In the genomic region with DNA sequence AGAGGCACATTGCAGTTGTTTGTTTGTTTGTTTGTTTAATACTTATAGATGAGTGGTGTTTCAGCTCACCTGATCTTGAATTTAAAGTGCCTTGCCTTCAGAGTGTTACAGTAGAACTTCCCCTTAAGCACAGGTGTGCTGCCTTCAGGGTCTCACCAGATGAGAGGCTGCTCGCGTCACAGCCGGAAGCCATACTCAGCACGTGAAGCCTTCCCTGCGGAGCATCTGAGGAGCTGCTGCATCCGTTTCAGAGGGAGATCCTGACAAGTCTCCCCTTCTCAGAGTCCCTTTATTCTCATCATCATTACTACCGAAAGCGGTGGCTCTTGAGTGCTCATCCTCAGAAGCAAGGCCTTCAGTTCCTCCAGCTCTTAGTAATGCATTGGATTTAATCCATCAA, we compare ENCODE assay signal across 19 mouse cellular contexts.
DNase-seq lines count a peak whose midpoint lies in the region; TF ChIP-seq lines count a peak whose summit lies in the region.
"Had no signal": no experiment of that assay in that cellular context is flagged by ENCODE, and none has a peak within 500 bp of the region (broad histone marks: within the 10 kb centered on the region; RNA-seq: fewer than 3 reads in every experiment).

No protein-coding gene starts in this region.

- TF ChIP-seq CTCF in layer of hippocampus, adult 2 months (conservative IDR thresholded peaks at IDR 0.05), result no peak

- peak overlapping the region; percentile 22 for H3K4me2 ChIP-seq in myocyte (ENCODE audit: low read depth)
- H3K4me2 ChIP-seq: forebrain, embryonic 12.5 days; limb, embryonic 13.5 days had no signal

- no peak for TF ChIP-seq POLR2A in myocyte (IDR thresholded peaks at IDR 0.05; ENCODE audit: insufficient read length, low read depth)

- no peak overlapping the region for H3K27ac ChIP-seq in heart, embryonic 10.5 days
- peak overlapping the region; percentile 68; the same call in 1 of the 2 replicates for H3K27ac ChIP-seq in layer of hippocampus, adult 2 months
- H3K27ac ChIP-seq: limb, embryonic 13.5 days; liver, embryonic 14.5 days; macrophage; midbrain, embryonic 10.5 days had no signal

- no peak overlapping the region for H3K4me3 ChIP-seq in heart, embryonic 10.5 days
- H3K4me3 ChIP-seq in layer of hippocampus, adult 2 months, result no peak overlapping the region
- H3K4me3 ChIP-seq in myocyte, result no peak overlapping the region
- H3K4me3 ChIP-seq: forebrain, embryonic 12.5 days; limb, embryonic 13.5 days; midbrain, embryonic 10.5 days had no signal

- no peaks in the 10 kb centered on the region for H3K27me3 ChIP-seq in heart, embryonic 10.5 days (ENCODE audit: insufficient read depth, poor library complexity, severe bottlenecking)
- H3K27me3 ChIP-seq in myocyte (ENCODE audit: control insufficient read depth, insufficient read depth, insufficient read length), result no peaks in the 10 kb centered on the region
- H3K27me3 ChIP-seq: forebrain, embryonic 12.5 days; limb, embryonic 13.5 days had no signal

- H3ac ChIP-seq in myocyte (ENCODE audit: control insufficient read depth, insufficient read length), result no peak overlapping the region

- DNase-seq in heart, embryonic 10.5 days (ENCODE audit: low spot score), result peak; percentile 64
- no peak for DNase-seq in heart, postnatal 14 days
- no peak for DNase-seq in layer of hippocampus, adult 2 months (ENCODE audit: low spot score in 2 of 2)
- no peak for DNase-seq in layer of hippocampus, postnatal 36 days
- DNase-seq in ES-CJ7 (ENCODE audit: low read depth, low spot score), result peak; percentile 25
- no peak for DNase-seq in layer of hippocampus, postnatal 10 days (ENCODE audit: low spot score in 2 of 2)
- DNase-seq: adrenal gland, adult 8-10 months; cerebellum, postnatal 10 days; gastrocnemius, postnatal 10 days; kidney, adult 2 months; kidney, postnatal 25 days; right cerebral cortex, adult 18-20 months; thymus, postnatal 36 days had no signal

- no peaks in the 10 kb centered on the region for H3K9me3 ChIP-seq in heart, embryonic 10.5 days
- H3K9me3 ChIP-seq: forebrain, embryonic 12.5 days; limb, embryonic 13.5 days; midbrain, embryonic 10.5 days had no signal

- H3K79me2 ChIP-seq in myocyte (ENCODE audit: control insufficient read depth, insufficient read depth), result no peaks in the 10 kb centered on the region

- 84% methylated on average over 8 of the region's 8 CpGs for WGBS in heart, embryonic 10.5 days

- intact Hi-C loops in heart, postnatal 14 days (cut with DNase I), result no loop called here

- H3K4me1 ChIP-seq in heart, embryonic 10.5 days, result peaks cover 21% of the 10 kb centered on the region; the same call in 1 of the 2 replicates

- H3K36me3 ChIP-seq in heart, embryonic 10.5 days, result peaks cover 35% of the 10 kb centered on the region
- H3K36me3 ChIP-seq in myocyte (ENCODE audit: control insufficient read depth, insufficient read depth), result peaks cover 22% of the 10 kb centered on the region

TF ChIP-seq in myocyte, 11 proteins besides CTCF, POLR2A, EP300 and RAD21:
- TF ChIP-seq MYOD1 (IDR thresholded peaks at IDR 0.05; ENCODE audit: control insufficient read depth in 1 of 3, insufficient read length in 2 of 3, low read depth in 2 of 3) (no peak), CEBPB (IDR thresholded peaks at IDR 0.05; ENCODE audit: insufficient read depth, poor library complexity, severe bottlenecking) (no peak), E2F4 (IDR thresholded peaks at IDR 0.05; ENCODE audit: insufficient read depth) (no peak), TCF3 (IDR thresholded peaks at IDR 0.05; ENCODE audit: insufficient read length, low read depth) (no peak), MAX (IDR thresholded peaks at IDR 0.05; ENCODE audit: low read depth) (no peak), TCF12 (IDR thresholded peaks at IDR 0.05; ENCODE audit: insufficient read depth, poor library complexity, severe bottlenecking) (no peak), POLR2AphosphoS2 (IDR thresholded peaks at IDR 0.05; ENCODE audit: insufficient read length, low read depth) (no peak), MYOG (IDR thresholded peaks at IDR 0.05; ENCODE audit: control insufficient read depth in 1 of 3, insufficient read depth in 1 of 3, insufficient read length in 2 of 3, low read depth in 2 of 3) (no peak), REST (IDR thresholded peaks at IDR 0.05; ENCODE audit: insufficient read depth, insufficient read length) (no peak), USF1 (IDR thresholded peaks at IDR 0.05; ENCODE audit: low read depth) (no peak), SRF (IDR thresholded peaks at IDR 0.05; ENCODE audit: control insufficient read depth, insufficient read length, low read depth) (no peak)
TF ChIP-seq in myocyte: peak in this region for 0.

Comparison
In these comparisons a context has a peak if more than half of its experiments do, and no peak if none do; other contexts are left out.
1. DNase-seq: peak in heart, embryonic 10.5 days (single experiment) and ES-CJ7 (single experiment); none in heart, postnatal 14 days (0 of 2), layer of hippocampus, adult 2 months (0 of 2), layer of hippocampus, postnatal 36 days (0 of 2) and layer of hippocampus, postnatal 10 days (0 of 2).